Mouse (Mus musculus): ENCODE results near the gene Map1lc3a. TPM values are rescaled to one million over a fixed set of nuclear protein-coding genes. Genes with fewer than 3 reads are reported as not detected.

Map1lc3a gene
- 338 TPM in 2 replicates for polyA plus RNA-seq (2014; fragmentation: Nextera tagmentation; extraction: Ambion mirVana)

DNA sequence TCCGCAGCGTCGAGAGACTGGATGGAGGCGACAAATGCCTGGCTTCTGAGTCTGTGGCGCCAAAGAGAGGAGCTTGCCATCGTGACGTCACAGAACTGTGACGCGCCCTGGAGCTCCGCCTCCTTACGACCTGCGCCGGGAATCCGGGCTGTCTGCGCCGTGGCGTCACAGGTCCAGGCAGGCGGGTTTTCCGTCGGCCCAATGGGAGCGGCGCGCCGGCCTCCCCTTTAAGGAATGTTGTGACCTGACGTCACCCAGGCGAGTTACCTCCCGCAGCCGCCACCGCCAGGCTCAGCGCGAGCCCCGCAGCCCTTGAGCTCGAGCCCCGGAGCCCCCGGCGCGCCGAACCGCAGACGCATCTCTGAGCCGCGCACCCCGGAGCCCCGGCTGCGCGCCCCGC, at the start of gene Map1lc3a:
Gene Map1lc3a, plus strand, starts transcription at position 103 of the 400 bp plus-strand sequence.
- H3K4me3 ChIP-seq (ENCODE audit: low read depth, low read length), result peak within 1 kb of the TSS; percentile 91
- H3K36me3 ChIP-seq (ENCODE audit: control insufficient read depth, insufficient read depth, low read length), result peaks cover 24% of the 10 kb centered on the region
- peaks cover 9% of the 10 kb centered on the region for H3K4me1 ChIP-seq (ENCODE audit: control insufficient read depth, insufficient read depth, low read length)
- H3K27ac ChIP-seq (ENCODE audit: low read depth, low read length), result peak within 1 kb of the TSS; percentile 74
- peak; percentile 95 for ATAC-seq
- no peaks in the 10 kb centered on the region for H3K27me3 ChIP-seq (replicated peaks; ENCODE audit: control insufficient read depth, insufficient read depth, low read length)
- under 1% methylated on average over 30 of the region's 47 CpGs for WGBS
- peak within 1 kb of the TSS; percentile 91 for H3K9ac ChIP-seq (ENCODE audit: low read length)
- peak; percentile 97 for DNase-seq (ENCODE audit: low spot score)
- peak within 1 kb of the TSS; percentile 75 for H3K4me2 ChIP-seq (ENCODE audit: low read length)
- no peaks in the 10 kb centered on the region for H3K9me3 ChIP-seq (replicated peaks; ENCODE audit: control insufficient read depth, low read length)

GRCm38 (mm10) chr2:155235746-155236361, 40.2 kb upstream of the Map1lc3a start:
- H3K4me2 ChIP-seq (ENCODE audit: low read length), result peak overlapping the region; percentile 67
- ATAC-seq, result peak; percentile 87
- H3K4me3 ChIP-seq (ENCODE audit: low read depth, low read length), result peak overlapping the region; percentile 82
- no peaks in the 10 kb centered on the region for H3K9me3 ChIP-seq (replicated peaks; ENCODE audit: control insufficient read depth, low read length)
- DNase-seq (ENCODE audit: low spot score), result peak; percentile 32
- H3K4me1 ChIP-seq (ENCODE audit: control insufficient read depth, insufficient read depth, low read length), result peaks cover 20% of the 10 kb centered on the region
- no peaks in the 10 kb centered on the region for H3K27me3 ChIP-seq (replicated peaks; ENCODE audit: control insufficient read depth, insufficient read depth, low read length)
- 5% methylated on average over 13 of the region's 13 CpGs for WGBS
- peak overlapping the region; percentile 88 for H3K9ac ChIP-seq (ENCODE audit: low read length)
- no peaks in the 10 kb centered on the region for H3K36me3 ChIP-seq (ENCODE audit: control insufficient read depth, insufficient read depth, low read length)
- peak overlapping the region; percentile 78 for H3K27ac ChIP-seq (ENCODE audit: low read depth, low read length)

DNA sequence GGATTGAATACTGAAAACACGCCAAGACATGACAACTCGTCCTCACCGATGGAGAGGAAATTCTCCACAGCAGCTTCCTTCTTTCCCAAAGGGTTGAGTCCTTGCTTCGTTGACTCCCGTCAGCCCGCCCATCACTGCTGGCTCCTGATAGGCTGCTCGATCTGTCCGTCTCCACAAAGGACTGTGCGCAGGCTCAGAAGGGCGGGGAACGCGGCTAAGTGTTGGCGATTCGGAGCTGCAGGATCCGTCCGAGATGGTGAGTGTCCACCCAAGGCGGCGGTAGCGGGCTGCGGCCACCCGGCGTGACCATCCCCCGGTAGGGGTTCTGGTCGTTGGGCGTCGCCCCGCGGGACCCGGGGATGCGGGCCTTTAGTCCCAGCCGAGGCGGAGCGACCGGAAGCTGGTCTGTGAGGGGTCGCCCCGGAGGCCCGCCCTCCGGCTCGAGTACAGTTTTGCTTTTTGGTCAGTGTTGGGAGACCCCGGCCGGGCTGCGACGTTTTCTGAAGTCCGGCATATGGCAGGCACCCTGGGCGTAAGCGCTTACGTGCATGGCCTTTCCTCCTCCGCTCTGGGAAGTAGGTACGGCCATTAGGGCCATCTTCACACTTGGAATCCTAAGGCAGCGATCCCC, 39.6 kb upstream of the Map1lc3a start, which contains the start of gene Dynlrb1:
Gene Dynlrb1, plus strand, starts transcription at position 172 of the 631 bp plus-strand sequence.
- Histone ChIP-seq H3K27ac (ENCODE audit: low read depth, low read length) (peak within 1 kb of the TSS; percentile 78), H3K36me3 (ENCODE audit: control insufficient read depth, insufficient read depth, low read length) (peaks cover 4% of the 10 kb centered on the region; the same call in 1 of the 2 replicates), H3K4me1 (ENCODE audit: control insufficient read depth, insufficient read depth, low read length) (peaks cover 20% of the 10 kb centered on the region), H3K4me3 (ENCODE audit: low read depth, low read length) (peak within 1 kb of the TSS; percentile 82), H3K4me2 (ENCODE audit: low read length) (peak within 1 kb of the TSS; percentile 67), H3K9me3 (replicated peaks; ENCODE audit: control insufficient read depth, low read length) (no peaks in the 10 kb centered on the region), H3K27me3 (replicated peaks; ENCODE audit: control insufficient read depth, insufficient read depth, low read length) (no peaks in the 10 kb centered on the region), H3K9ac (ENCODE audit: low read length) (peak within 1 kb of the TSS; percentile 88)
- ATAC-seq (peak; percentile 100), DNase-seq (ENCODE audit: low spot score) (peak; percentile 98)
- under 1% methylated on average over 50 of the region's 50 CpGs for WGBS

DNA sequence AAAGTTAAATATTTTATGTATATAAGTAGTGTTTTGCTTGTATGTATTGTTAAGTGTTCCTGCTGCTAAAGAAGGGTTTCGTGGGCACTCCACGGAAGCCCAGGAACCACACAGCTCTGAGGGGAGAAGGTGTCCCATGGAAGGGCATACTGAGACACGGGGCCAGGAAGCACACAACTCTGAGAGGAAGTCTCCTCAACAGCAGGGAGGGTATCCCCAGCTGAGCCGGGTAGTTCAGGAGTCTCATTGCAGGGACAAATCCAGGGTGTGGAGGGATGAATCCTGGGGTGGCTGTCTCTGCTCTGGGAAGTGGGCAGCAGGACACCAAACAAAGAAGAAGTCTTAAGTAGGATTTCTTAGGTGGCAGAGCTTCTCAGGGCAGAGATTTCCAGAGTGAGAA, 38.8 kb upstream of the Map1lc3a start:
- WGBS, result 16% methylated on average over 4 of the region's 4 CpGs
- Histone ChIP-seq H3K27ac (ENCODE audit: low read depth, low read length) (no peak overlapping the region), H3K36me3 (ENCODE audit: control insufficient read depth, insufficient read depth, low read length) (peaks cover 4% of the 10 kb centered on the region; the same call in 1 of the 2 replicates), H3K9ac (ENCODE audit: low read length) (peak overlapping the region; percentile 88), H3K4me2 (ENCODE audit: low read length) (peak overlapping the region; percentile 67), H3K4me1 (ENCODE audit: control insufficient read depth, insufficient read depth, low read length) (peaks cover 20% of the 10 kb centered on the region), H3K9me3 (replicated peaks; ENCODE audit: control insufficient read depth, low read length) (no peaks in the 10 kb centered on the region), H3K4me3 (ENCODE audit: low read depth, low read length) (peak overlapping the region; percentile 82), H3K27me3 (replicated peaks; ENCODE audit: control insufficient read depth, insufficient read depth, low read length) (no peaks in the 10 kb centered on the region)
- DNase-seq (ENCODE audit: low spot score) (no peak), ATAC-seq (no peak)

DNA sequence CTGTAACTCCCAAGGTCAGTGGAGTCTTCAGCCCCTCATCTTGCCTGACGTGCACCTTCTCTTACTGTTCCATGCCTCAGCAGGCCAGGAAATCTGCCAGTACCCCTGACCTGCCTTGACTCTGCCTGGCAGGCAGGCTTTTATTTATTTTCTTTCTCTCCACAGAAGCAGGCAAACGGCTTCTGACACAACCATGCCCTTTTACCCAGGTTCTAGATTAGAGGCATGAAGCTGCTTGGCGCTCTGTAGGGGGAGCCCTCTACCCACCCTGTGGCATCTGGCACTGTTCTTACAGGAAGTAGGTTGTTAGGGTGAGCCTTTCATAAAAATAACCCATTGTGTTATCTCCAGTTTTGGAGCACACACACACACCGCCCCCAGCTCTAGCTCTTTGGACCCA, 35.2 kb upstream of the Map1lc3a start:
- no peaks in the 10 kb centered on the region for H3K27me3 ChIP-seq (replicated peaks; ENCODE audit: control insufficient read depth, insufficient read depth, low read length)
- no peak overlapping the region for H3K4me2 ChIP-seq (ENCODE audit: low read length)
- H3K9me3 ChIP-seq (replicated peaks; ENCODE audit: control insufficient read depth, low read length), result no peaks in the 10 kb centered on the region
- peaks cover 17% of the 10 kb centered on the region for H3K4me1 ChIP-seq (ENCODE audit: control insufficient read depth, insufficient read depth, low read length)
- no peak overlapping the region for H3K27ac ChIP-seq (ENCODE audit: low read depth, low read length)
- no peak overlapping the region for H3K9ac ChIP-seq (ENCODE audit: low read length)
- ATAC-seq, result no peak
- no peak for DNase-seq (ENCODE audit: low spot score)
- 88% methylated on average over 4 of the region's 4 CpGs for WGBS
- H3K4me3 ChIP-seq (ENCODE audit: low read depth, low read length), result no peak overlapping the region
- H3K36me3 ChIP-seq (ENCODE audit: control insufficient read depth, insufficient read depth, low read length), result peaks cover 38% of the 10 kb centered on the region

GRCm38 (mm10) chr2:155242296-155242855, 33.7 kb upstream of the Map1lc3a start:
- ATAC-seq (no peak), DNase-seq (ENCODE audit: low spot score) (no peak)
- Histone ChIP-seq H3K4me2 (ENCODE audit: low read length) (no peak overlapping the region), H3K9me3 (replicated peaks; ENCODE audit: control insufficient read depth, low read length) (no peaks in the 10 kb centered on the region), H3K4me3 (ENCODE audit: low read depth, low read length) (no peak overlapping the region), H3K36me3 (ENCODE audit: control insufficient read depth, insufficient read depth, low read length) (peaks cover 49% of the 10 kb centered on the region), H3K4me1 (ENCODE audit: control insufficient read depth, insufficient read depth, low read length) (peaks cover 14% of the 10 kb centered on the region), H3K9ac (ENCODE audit: low read length) (no peak overlapping the region), H3K27ac (ENCODE audit: low read depth, low read length) (no peak overlapping the region), H3K27me3 (replicated peaks; ENCODE audit: control insufficient read depth, insufficient read depth, low read length) (no peaks in the 10 kb centered on the region)
- 92% methylated on average over 7 of the region's 7 CpGs for WGBS

DNA sequence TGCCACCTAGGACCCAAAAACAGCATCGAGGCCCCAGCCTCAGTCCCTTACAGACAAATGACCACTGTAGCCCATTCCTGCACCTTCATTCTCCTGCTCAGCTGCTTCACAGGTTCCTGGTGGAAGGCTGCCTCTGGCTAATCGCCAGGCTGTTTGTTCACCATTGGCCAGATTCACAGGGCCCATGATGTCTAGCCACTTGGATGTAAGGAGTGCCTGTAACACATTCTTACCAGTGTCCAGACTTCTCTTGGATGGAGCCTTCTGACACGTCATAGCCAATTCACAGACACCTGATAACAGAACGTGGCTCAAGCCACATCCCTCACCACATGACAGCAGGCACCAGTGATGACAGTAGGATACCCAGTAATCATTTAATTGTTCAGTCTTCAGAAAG, 29.9 kb upstream of the Map1lc3a start:
- ATAC-seq, result no peak
- WGBS, result 92% methylated on average over 4 of the region's 4 CpGs
- DNase-seq (ENCODE audit: low spot score), result no peak
- H3K4me3 ChIP-seq (ENCODE audit: low read depth, low read length), result no peak overlapping the region
- no peak overlapping the region for H3K9ac ChIP-seq (ENCODE audit: low read length)
- H3K36me3 ChIP-seq (ENCODE audit: control insufficient read depth, insufficient read depth, low read length), result peaks cover 84% of the 10 kb centered on the region
- no peaks in the 10 kb centered on the region for H3K9me3 ChIP-seq (replicated peaks; ENCODE audit: control insufficient read depth, low read length)
- no peaks in the 10 kb centered on the region for H3K4me1 ChIP-seq (ENCODE audit: control insufficient read depth, insufficient read depth, low read length)
- H3K27ac ChIP-seq (ENCODE audit: low read depth, low read length), result no peak overlapping the region
- no peaks in the 10 kb centered on the region for H3K27me3 ChIP-seq (replicated peaks; ENCODE audit: control insufficient read depth, insufficient read depth, low read length)
- H3K4me2 ChIP-seq (ENCODE audit: low read length), result no peak overlapping the region

DNA sequence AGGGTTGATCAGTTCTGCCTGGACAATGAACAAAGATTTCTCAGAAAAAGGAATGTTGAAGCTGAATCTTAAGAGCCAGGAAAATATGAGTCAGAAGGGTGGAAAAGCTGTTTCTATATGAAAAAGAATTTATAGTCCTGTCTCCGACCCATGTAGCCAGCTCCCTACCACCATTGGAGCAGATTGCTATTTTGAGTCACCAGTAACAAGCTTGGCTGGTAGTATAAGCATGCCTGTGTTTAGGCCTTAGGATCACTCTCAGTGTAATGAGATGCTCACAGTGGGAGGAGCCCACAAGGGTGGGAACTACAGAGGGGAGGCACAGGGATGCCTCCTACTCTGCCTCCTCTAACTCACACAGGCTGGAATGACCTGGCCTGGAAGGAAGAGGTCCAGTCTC, 27.9 kb upstream of the Map1lc3a start:
- WGBS, result 97% methylated on average over 1 of the region's 1 CpGs
- Histone ChIP-seq H3K4me1 (ENCODE audit: control insufficient read depth, insufficient read depth, low read length) (no peaks in the 10 kb centered on the region), H3K27ac (ENCODE audit: low read depth, low read length) (no peak overlapping the region), H3K36me3 (ENCODE audit: control insufficient read depth, insufficient read depth, low read length) (peaks cover 79% of the 10 kb centered on the region), H3K4me2 (ENCODE audit: low read length) (no peak overlapping the region), H3K9me3 (replicated peaks; ENCODE audit: control insufficient read depth, low read length) (no peaks in the 10 kb centered on the region), H3K27me3 (replicated peaks; ENCODE audit: control insufficient read depth, insufficient read depth, low read length) (no peaks in the 10 kb centered on the region), H3K4me3 (ENCODE audit: low read depth, low read length) (no peak overlapping the region), H3K9ac (ENCODE audit: low read length) (no peak overlapping the region)
- ATAC-seq (no peak), DNase-seq (ENCODE audit: low spot score) (no peak)

- peaks cover 74% of the 10 kb centered on the region for H3K36me3 ChIP-seq (ENCODE audit: control insufficient read depth, insufficient read depth, low read length)
- WGBS, result 77% methylated on average over 2 of the region's 2 CpGs
- H3K4me3 ChIP-seq (ENCODE audit: low read depth, low read length), result no peak overlapping the region
- no peak overlapping the region for H3K27ac ChIP-seq (ENCODE audit: low read depth, low read length)
- ATAC-seq (no peak), DNase-seq (ENCODE audit: low spot score) (no peak)
- no peak overlapping the region for H3K9ac ChIP-seq (ENCODE audit: low read length)
- no peaks in the 10 kb centered on the region for H3K9me3 ChIP-seq (replicated peaks; ENCODE audit: control insufficient read depth, low read length)
- H3K4me1 ChIP-seq (ENCODE audit: control insufficient read depth, insufficient read depth, low read length), result no peaks in the 10 kb centered on the region
- no peak overlapping the region for H3K4me2 ChIP-seq (ENCODE audit: low read length)
- H3K27me3 ChIP-seq (replicated peaks; ENCODE audit: control insufficient read depth, insufficient read depth, low read length), result no peaks in the 10 kb centered on the region
Observed at GRCm38 (mm10) chr2:155248718-155249117, 27.4 kb upstream of the Map1lc3a start.
